Mouse (Mus musculus) gastrocnemius, postnatal 10 days (tissue): ENCODE measurements around the gene Gm8773. TPM values are rescaled to one million over a fixed set of nuclear protein-coding genes. Genes with fewer than 3 reads are reported as not detected.

Source experiments
- DNase-seq: peaks from one replicate; pipeline ENCODE4 v3.0.0; 2021; ENCODE audit warnings: mixed read lengths
- long read RNA-seq, 2 experiments: library from polyadenylated mRNA; stranded (forward); transcript quantifications; one replicate each; pipeline ENCODE4 v2.0.0; 2021
- total RNA-seq, 2 experiments: library from RNA; stranded (reverse); gene quantifications; 2 replicates each; pipeline ENCODE4 v1.2.3; 2021

The Gm8773 gene
- total RNA-seq, result not detected
- long read RNA-seq, experiment 1, result 0 reads
- long read RNA-seq, experiment 2, result 0 reads

GRCm38 (mm10) chr5:5573749-5574317 lies at the start of gene Gm8773:
Gm8773 (plus strand) TSS chr5:5573799.
- peak; percentile 14 for DNase-seq

- DNase-seq, result no peak
Observed at GRCm38 (mm10) chr5:5533656-5534420, 39.8 kb upstream of the Gm8773 start.

GRCm38 (mm10) chr5:5536131-5536530 lies 37.5 kb upstream of the Gm8773 start:
- no peak for DNase-seq

- DNase-seq, result no peak
Observed at GRCm38 (mm10) chr5:5539771-5540170, 33.8 kb upstream of the Gm8773 start.

GRCm38 (mm10) chr5:5540385-5540784 lies 33.2 kb upstream of the Gm8773 start:
- no peak for DNase-seq

- DNase-seq, result no peak
Observed at GRCm38 (mm10) chr5:5551110-5551509, 22.5 kb upstream of the Gm8773 start.

- peak; percentile 94 for DNase-seq
Observed at GRCm38 (mm10) chr5:5559079-5559740, 14.4 kb upstream of the Gm8773 start, which contains the start of gene Gtpbp10. Gtpbp10 (minus strand) TSS chr5:5559538.

GRCm38 (mm10) chr5:5559798-5560197 lies 13.8 kb upstream of the Gm8773 start:
- no peak for DNase-seq

GRCm38 (mm10) chr5:5561041-5561706 lies 12.4 kb upstream of the Gm8773 start:
- DNase-seq, result no peak

- no peak for DNase-seq
Observed at GRCm38 (mm10) chr5:5562435-5562834, 11.2 kb upstream of the Gm8773 start.

- no peak for DNase-seq
Observed at GRCm38 (mm10) chr5:5587686-5588085, 14.1 kb downstream of the Gm8773 start.

- DNase-seq, result no peak
Observed at GRCm38 (mm10) chr5:5610540-5610939, 36.9 kb downstream of the Gm8773 start.

GRCm38 (mm10) chr5:5618329-5618728 lies 44.7 kb downstream of the Gm8773 start:
- no peak for DNase-seq

- DNase-seq, result no peak
Observed at GRCm38 (mm10) chr5:5625491-5625890, 51.9 kb downstream of the Gm8773 start.

Other genes starting within 250 kb of the Gm8773 start
- gene Cdk14, start 153.5 kb upstream of the Gm8773 start, total RNA-seq, result 10 to 100 TPM; 14.3 to 21.1 TPM
- not detected for gene 1700015F17Rik, start 94.7 kb upstream of the Gm8773 start, total RNA-seq
- gene Cldn12, start 58.8 kb upstream of the Gm8773 start, total RNA-seq, result 10 to 100 TPM; 13.6 to 14.2 TPM
- 1 to 10 TPM; 7.2 to 8.6 TPM for gene Gtpbp10, start 14.3 kb upstream of the Gm8773 start, total RNA-seq
- gene Cfap69, start 90.4 kb downstream of the Gm8773 start, total RNA-seq, result under 1 TPM; 0.43 to 0.61 TPM
- gene Steap2, start 120.8 kb downstream of the Gm8773 start, total RNA-seq, result 1 to 10 TPM; 1.7 TPM
- gene Steap1, start 175.5 kb downstream of the Gm8773 start, total RNA-seq, result under 1 TPM; 0.35 to 0.50 TPM